Mouse (Mus musculus) spleen, postnatal 4 days (tissue): ENCODE results near the gene Spred2.

ENCODE experiments used
- DNase-seq, 2 experiments: peaks; one replicate each; pipeline ENCODE4 v3.0.0; 2022; ENCODE audit warnings: low spot score in 2 of 2

Gene Spred2

GRCm38 (mm10) chr11:19923888-19924756 lies at the start of gene Spred2:
Gene Spred2 (plus strand): TSS chr11:19924375.
- peak; percentile 74 to 87 for DNase-seq

DNA sequence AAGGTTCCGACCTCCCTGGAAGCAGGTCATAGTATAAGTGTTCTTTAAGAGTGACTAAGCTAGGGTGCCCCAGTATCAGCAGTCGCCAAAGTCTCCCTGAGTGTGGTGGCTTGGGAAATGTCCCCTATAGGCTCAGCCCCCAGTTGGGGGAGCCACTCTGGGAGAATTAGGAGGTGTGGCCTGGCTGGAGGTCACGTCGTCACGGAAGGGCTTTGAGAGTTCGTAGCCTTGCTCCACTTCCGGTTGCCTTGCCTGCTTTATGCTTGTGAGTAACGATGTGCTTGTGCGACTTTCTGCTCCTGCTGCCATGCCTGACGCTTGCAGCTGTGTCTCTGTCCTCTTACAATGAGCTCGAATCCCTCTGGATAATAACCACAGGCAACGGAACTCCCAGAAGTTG lies 48.6 kb upstream of the Spred2 start:
- no peak for DNase-seq

DNA sequence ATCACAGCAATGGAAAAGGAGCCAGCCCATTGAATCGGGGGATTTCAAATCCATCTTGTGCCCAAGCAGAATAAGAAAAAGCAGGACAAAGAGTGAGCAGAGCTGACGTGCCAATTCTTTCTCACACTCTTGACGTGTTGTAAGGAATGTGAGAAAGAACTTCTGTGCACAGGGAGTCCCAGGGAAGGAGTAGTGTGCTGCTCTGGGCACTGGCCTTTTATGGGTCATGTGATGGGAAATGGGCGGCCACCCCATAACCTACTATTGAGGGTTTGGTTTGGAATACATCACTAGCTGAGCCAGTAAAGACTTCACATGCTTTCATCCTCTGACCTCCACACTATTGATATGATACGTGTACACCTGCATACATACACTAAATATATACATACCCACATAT lies 48.2 kb upstream of the Spred2 start:
- DNase-seq: no peak

DNA sequence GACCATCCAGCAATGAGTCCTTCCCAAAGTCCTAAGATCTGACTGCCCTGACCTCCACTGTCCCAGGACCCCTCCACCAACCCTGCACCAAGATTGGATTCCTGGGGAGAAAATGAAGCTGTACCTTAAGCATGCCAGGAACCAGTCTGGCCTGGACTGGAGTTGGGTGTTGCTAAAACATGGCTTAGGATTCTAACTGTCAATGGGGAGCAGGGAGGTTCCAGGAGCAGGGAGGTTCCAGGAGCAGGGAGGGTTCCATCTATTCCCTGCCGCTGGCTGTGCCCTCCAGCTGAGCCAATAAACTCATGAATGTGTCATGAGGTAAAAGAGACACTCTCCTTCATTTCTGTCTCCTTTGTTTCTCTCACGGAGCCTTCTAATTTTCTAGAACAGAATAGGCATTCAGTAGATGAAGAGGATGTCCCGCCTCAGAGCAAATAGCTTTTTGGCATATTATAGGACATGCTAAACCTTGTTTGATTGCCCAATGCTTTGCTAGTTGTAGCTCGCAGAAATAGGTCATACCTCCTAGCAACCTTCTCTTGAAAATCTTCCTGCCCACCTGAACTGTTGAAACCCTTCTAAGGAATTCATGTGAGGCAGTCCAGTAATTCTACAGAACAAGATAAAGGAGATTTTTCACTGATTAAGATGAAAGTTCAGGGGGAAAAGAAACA lies 46.8 kb upstream of the Spred2 start:
- DNase-seq: no peak

GRCm38 (mm10) chr11:19881342-19881741 lies 42.8 kb upstream of the Spred2 start:
- no peak for DNase-seq

DNA sequence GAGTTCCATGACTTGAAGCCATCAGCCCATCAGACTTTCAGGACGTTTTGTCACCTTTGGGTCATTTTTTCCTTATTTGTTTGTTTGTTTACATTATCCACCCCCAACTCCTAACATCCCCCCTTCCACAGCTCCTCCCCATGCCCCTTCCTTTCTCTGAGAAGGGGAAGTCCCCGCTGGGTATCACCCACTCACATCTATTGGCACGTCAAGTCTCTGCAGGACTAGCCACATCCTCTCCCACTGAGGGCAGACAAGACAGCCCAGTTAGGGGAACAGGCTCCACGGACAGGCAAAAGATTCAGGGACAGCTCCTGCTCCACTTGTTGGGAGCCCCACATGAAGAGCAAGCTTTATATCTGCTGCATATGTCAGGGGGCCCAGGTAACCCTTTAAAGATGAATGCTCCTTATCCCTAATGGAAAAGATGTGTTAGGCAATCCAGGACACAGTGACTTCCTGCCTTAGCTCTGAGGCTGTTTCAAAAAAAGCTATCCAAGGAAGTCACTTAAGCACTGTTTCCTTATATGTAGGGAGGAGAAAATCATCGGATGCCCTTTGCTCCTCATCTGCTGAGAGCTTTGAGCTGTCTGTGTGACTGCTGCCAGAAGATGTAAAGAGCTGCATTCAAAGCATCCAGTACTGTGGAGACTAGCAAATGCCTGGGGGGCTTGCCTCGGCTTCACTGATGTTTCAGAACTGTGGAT lies 33.3 kb upstream of the Spred2 start:
- DNase-seq: no peak

- no peak for DNase-seq
Measured at GRCm38 (mm10) chr11:19893233-19893632, 30.9 kb upstream of the Spred2 start.

- DNase-seq: no peak
Measured at GRCm38 (mm10) chr11:19899621-19900020, 24.6 kb upstream of the Spred2 start.

DNA sequence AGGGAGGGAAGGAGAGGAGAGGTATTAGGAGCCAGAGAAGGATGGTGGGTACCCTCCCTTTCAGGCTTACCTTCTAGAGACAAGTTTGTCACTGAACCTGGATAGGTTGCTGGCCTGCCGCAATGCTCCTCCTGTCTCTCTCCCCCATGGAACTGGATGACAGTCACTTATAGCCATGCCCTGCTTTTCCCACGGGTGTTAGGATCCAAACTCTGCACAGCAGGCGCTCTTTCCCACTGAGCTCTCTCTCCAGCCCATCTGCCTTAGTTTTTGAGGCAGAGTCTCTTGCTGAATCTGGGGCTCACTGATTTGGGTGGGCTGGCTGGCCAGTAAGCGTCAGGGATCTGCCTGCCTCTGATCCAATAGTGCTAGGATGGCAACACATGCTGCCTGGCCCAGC lies 23.5 kb upstream of the Spred2 start:
- DNase-seq: no peak

DNA sequence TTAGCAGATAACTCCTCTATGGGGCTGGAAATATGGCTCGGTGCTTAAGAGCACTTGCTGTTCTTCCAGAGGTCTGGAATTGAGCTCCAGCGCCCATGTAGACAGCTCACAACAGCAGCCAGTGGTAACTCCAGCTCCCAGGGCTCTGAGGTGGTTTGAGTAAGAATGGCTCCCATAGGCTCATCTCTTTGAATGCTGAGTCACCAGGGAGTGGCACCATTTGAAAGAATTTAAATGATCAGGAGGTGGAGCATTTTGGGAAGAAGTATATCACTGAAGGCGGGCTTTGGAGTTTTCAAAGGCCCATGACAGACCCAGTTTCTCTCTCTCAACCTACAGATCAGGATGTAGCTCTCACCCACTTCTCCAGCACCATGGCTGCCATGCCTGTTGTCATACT lies 13.0 kb upstream of the Spred2 start:
- no peak for DNase-seq

GRCm38 (mm10) chr11:19912179-19912578 lies 12.0 kb upstream of the Spred2 start:
- no peak for DNase-seq

DNA sequence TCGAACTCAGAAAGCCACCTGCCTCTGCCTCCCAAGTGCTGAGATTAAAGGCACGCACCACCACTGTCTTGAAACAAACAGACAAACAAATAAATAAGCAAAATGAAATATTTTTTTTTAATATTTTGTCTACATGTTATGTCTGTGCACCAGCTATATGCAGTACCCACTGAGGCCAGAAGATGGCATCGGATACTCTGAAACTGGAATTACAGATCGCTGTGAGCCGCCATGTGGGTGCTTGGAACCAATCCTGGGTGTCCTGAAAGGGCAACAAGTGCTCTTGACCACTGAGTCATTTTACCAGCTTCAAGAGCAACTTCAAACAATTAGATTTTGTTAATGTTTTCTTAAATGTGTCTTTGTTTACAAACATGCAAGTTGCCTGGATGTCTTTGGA lies 11.5 kb upstream of the Spred2 start:
- DNase-seq: no peak

GRCm38 (mm10) chr11:19913761-19914160 lies 10.4 kb upstream of the Spred2 start:
- no peak for DNase-seq

- DNase-seq: no peak
Measured at GRCm38 (mm10) chr11:19917381-19918245, 6.6 kb upstream of the Spred2 start.

GRCm38 (mm10) chr11:19918246-19918540 lies 6.0 kb upstream of the Spred2 start:
- DNase-seq: no peak

- DNase-seq: peak in 1 of 2 experiments; percentile 21
Measured at GRCm38 (mm10) chr11:19919460-19919784, 4.8 kb upstream of the Spred2 start.

- peak; percentile 78 to 89 for DNase-seq
Measured at GRCm38 (mm10) chr11:19919785-19920671, 4.1 kb upstream of the Spred2 start.

DNA sequence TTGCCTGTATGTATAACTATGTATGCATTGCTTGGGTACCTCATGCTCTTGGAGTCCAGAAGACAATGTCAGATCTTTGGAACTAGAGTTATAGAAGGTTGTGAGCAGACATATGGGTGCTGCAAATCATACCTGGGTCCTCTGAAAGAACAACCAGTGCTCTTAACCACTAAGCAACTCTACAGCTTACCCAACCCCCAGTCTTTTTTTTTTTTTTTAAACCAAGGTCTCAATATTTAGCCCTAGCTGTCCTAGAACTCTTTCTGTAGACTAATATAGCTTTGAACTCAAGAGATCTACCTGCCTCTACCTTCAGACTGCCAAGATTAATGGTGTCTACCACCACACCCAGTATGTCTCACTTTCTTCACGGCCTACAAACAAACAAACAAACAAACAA lies 2.5 kb upstream of the Spred2 start:
- no peak for DNase-seq

- no peak for DNase-seq
Measured at GRCm38 (mm10) chr11:19922208-19922607, 2.0 kb upstream of the Spred2 start.

- peak in 1 of 2 experiments; percentile 80 for DNase-seq
Measured at GRCm38 (mm10) chr11:19924757-19925148, 578 bp downstream of the Spred2 start.
